Mouse (Mus musculus) kidney, postnatal 0 days (tissue): ENCODE results near the gene Slc6a20b. TPM values are rescaled to one million over a fixed set of nuclear protein-coding genes. Genes with fewer than 3 reads are reported as not detected.

Experiments used
- ATAC-seq: fragments of 200-750 bp; cut with Nextera tagmentation; replicated peaks from 2 replicates; pipeline ENCODE4 v1.8.0; 2017; ENCODE audit warnings: low read depth, moderate number of reproducible peaks, moderate TSS enrichment, moderate library complexity; ENCODE audit not compliant: low FRiP score
- DNase-seq: peaks from one replicate; pipeline ENCODE4 v3.0.0-alpha.2; 2016; ENCODE audit warnings: low spot score
- H3K27ac ChIP-seq: fragments of 300-500 bp; sonication (generic); 2 replicates; pipeline ENCODE4 v1.5.1; 2014; ENCODE audit warnings: mild to moderate bottlenecking
- H3K27me3 ChIP-seq: fragments of 300-500 bp; sonication (generic); 2 replicates; pipeline ENCODE4 v1.6.1; 2014; ENCODE audit warnings: low read length, mixed read lengths; ENCODE audit not compliant: insufficient read depth
- H3K36me3 ChIP-seq: fragments of 300-500 bp; sonication (generic); 2 replicates; pipeline ENCODE4 v1.6.1; 2014; ENCODE audit warnings: low read length, mixed read lengths; ENCODE audit not compliant: insufficient read depth
- H3K4me1 ChIP-seq: fragments of 300-500 bp; sonication (generic); replicated peaks from 2 replicates; pipeline ENCODE4 v1.6.1; 2014; ENCODE audit warnings: antibody characterized with exemption, low read length, mixed read lengths; ENCODE audit not compliant: insufficient read depth
- H3K4me2 ChIP-seq: fragments of 300-500 bp; sonication (generic); 2 replicates; pipeline ENCODE4 v1.6.1; 2014; ENCODE audit warnings: mild to moderate bottlenecking, low read length, moderate library complexity, mixed read lengths
- H3K4me3 ChIP-seq: fragments of 300-500 bp; sonication (generic); replicated peaks from 2 replicates; pipeline ENCODE4 v1.5.1; 2014; ENCODE audit warnings: low read depth, low read length
- H3K9ac ChIP-seq: fragments of 300-500 bp; sonication (generic); 2 replicates; pipeline ENCODE4 v1.6.1; 2014; ENCODE audit warnings: low read depth, low read length
- H3K9me3 ChIP-seq: fragments of 300-500 bp; sonication (generic); replicated peaks from 2 replicates; pipeline ENCODE4 v1.6.1; 2016; ENCODE audit warnings: low read length, inconsistent platforms, mixed read lengths
- CTCF ChIP-seq: IDR thresholded peaks from 2 replicates; pipeline ENCODE4 v1.5.1; 2016; ENCODE audit warnings: antibody characterized with exemption, low read depth, mild to moderate bottlenecking, moderate library complexity
- WGBS: fragments of 180-500 bp; shearing (Covaris S2); extraction: QIAGEN DNeasy Blood & Tissue Kit; methylation state at CpG from one replicate; pipeline ENCODE4 v1.1.7; 2014; 5-methylcytosine and 5-hydroxymethylcytosine counted together
- polyA plus RNA-seq: library from polyadenylated mRNA; unstranded; fragments of >200 nt; fragmentation: Nextera tagmentation; extraction: Ambion mirVana; gene quantifications from 2 replicates; pipeline ENCODE4 v1.2.1, GENCODE M21; 2015

Gene Slc6a20b
- polyA plus RNA-seq, 1 experiment from 2014 or later: 9.5 TPM

DNA sequence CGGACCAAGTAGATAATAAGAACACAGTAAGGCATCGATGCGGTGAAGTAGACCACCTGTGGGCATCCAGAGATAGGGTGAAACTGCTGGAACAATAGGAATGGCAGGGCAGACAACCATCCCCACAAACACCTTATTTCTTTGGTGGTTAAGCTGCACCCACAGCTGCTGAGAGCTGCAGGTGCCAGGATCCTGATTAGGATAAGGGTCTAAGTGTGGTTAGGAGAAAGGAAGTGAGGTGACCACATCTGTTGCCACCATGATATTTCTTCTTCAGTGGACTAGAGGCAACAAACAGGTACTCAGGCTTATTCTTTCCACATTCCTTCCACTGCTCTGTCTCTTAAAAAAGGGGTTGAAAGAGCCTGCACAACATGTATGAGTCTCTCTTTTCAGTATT, 25.1 kb upstream of the Slc6a20b start:
- 81% methylated on average over 3 of the region's 3 CpGs for WGBS
- Histone ChIP-seq H3K9me3 (no peaks in the 10 kb centered on the region), H3K27ac (no peak overlapping the region), H3K4me2 (no peak overlapping the region), H3K27me3 (no peaks in the 10 kb centered on the region), H3K4me1 (no peaks in the 10 kb centered on the region), H3K36me3 (no peaks in the 10 kb centered on the region), H3K9ac (no peak overlapping the region), H3K4me3 (no peak overlapping the region)
- DNase-seq (no peak), ATAC-seq (no peak)
- TF ChIP-seq CTCF: no peak

DNA sequence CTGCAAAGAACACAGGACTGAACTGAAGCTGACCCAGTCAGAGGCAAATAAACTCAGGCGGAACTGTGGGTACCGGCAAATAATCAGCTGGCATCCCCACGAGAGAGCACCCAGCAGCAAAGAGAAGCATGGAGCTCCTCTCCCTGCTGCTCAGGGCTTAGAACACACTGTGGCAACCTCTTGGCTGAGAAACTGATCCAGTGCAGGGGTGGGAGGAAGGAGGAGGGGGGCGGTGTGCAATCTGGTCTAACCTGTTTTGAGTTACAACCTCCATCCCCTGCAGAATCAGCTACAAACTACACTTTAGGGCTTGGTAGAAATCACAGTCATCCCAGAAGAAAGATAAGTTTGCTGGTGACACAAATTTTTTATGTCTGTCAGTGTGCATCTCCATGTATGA, 19.0 kb upstream of the Slc6a20b start:
- no peak for TF ChIP-seq CTCF
- WGBS: 30% methylated on average over 4 of the region's 4 CpGs
- Histone ChIP-seq H3K4me3 (no peak overlapping the region), H3K27ac (no peak overlapping the region), H3K27me3 (no peaks in the 10 kb centered on the region), H3K9me3 (no peaks in the 10 kb centered on the region), H3K36me3 (no peaks in the 10 kb centered on the region), H3K4me1 (no peaks in the 10 kb centered on the region), H3K9ac (no peak overlapping the region), H3K4me2 (no peak overlapping the region)
- no peak for ATAC-seq
- DNase-seq: no peak

DNA sequence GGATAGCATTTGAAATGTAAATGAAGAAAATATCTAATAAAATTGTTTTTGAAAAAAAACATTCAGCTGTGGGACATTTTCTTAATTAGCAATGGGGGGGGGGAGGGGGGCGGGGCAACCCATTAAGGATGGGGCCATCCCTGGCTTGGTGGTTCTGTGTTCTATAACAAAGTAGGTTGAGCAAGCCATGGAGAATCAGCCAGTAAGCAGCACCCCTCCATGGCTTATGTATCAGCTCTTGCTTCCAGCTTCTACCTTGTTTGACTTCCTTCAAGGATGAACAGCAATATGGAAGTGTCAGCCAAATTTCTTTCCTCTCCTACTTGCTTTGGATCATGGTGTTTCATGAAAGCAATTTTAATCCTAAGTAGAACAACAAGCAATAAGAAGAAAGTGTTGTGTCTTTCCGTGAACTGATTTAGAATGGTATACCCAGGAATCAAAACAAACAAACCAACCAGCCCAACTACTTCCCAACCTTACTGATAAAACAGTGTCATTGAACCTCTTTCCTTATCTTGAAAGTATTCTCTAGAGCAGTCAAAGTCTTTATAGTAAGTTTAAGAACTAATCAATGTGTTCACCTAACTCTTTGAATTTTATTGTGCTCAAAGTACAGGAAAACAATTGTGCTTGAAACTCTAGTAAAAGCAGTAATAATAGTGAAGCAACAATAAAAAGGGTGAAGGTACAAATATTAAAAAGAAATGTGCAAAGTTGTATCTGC, 17.6 kb upstream of the Slc6a20b start:
- Histone ChIP-seq H3K27me3 (no peaks in the 10 kb centered on the region), H3K36me3 (no peaks in the 10 kb centered on the region), H3K4me2 (no peak overlapping the region), H3K9ac (no peak overlapping the region), H3K9me3 (no peaks in the 10 kb centered on the region), H3K4me3 (no peak overlapping the region), H3K27ac (no peak overlapping the region), H3K4me1 (no peaks in the 10 kb centered on the region)
- TF ChIP-seq CTCF: no peak
- WGBS: 91% methylated on average over 2 of the region's 2 CpGs
- ATAC-seq: no peak
- DNase-seq: no peak

DNA sequence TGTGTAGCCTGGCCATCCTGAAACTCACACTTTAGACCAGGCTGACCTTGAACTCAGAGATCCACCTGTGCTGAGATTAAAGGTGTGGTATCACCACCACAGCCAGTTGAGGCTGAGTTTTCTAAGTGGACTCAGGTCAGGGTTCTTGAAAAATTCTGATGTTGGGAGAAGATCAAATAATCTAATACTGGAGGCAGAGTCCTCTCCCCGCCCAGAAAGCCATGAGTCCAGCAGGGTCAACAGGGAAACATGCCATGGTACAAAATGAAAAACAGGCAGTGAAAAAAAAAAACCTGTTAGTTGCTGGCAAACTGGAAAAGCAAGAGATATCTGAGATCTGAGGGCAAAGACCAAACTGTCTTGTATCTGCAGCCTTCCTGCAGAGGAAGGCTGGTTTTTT, 7.7 kb upstream of the Slc6a20b start:
- ATAC-seq (no peak), DNase-seq (no peak)
- H3K4me2 ChIP-seq: no peak overlapping the region
- no peak overlapping the region for H3K9ac ChIP-seq
- whole genome bisulfite sequencing: 70% methylated on average over 1 of the region's 1 CpGs
- no peaks in the 10 kb centered on the region for H3K4me1 ChIP-seq
- TF ChIP-seq CTCF: no peak
- no peak overlapping the region for H3K27ac ChIP-seq
- no peaks in the 10 kb centered on the region for H3K27me3 ChIP-seq
- no peaks in the 10 kb centered on the region for H3K36me3 ChIP-seq
- no peak overlapping the region for H3K4me3 ChIP-seq
- no peaks in the 10 kb centered on the region for H3K9me3 ChIP-seq

DNA sequence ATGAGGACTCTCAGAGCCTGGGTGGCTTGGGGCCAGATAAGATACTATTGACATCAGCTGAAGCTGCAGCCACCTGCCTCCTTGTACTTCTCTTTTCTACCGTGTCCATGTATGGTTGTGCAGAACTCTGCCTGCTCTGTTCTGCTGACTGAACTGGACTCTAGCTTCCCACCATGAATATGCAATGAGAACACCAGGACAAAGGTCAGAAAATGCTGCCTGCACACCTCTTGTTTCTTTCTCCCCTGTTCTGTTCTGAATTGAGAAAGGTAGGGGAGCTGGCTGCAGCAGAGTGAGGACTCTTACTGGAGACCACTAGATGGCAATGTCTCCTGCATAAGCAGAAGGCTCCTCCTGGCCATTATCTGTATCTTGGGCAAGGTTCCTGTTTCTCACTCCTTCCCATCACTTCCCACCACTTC, 6.3 kb upstream of the Slc6a20b start:
- no peaks in the 10 kb centered on the region for H3K27me3 ChIP-seq
- H3K4me3 ChIP-seq: no peak overlapping the region
- peak; percentile 87 for ATAC-seq

DNA sequence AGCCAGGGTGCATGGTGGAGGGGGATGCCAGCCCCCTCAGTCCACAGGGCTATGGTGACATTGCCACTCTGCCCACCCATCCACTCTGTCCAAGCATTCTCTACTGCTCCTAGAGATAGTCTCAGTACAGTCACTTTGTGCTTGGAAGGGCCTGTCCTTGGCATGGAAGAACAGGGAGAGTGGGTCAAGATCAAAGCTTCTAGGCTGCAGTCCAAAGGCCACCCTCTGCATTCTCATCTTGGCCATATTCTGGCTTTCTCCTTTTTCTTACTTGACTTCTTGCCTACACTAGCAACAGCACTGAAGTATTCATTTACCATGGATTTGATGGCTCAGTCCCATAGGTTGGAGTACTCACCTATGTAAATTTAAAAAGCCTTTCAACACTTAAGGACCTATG, 5.9 kb upstream of the Slc6a20b start:
- no peaks in the 10 kb centered on the region for H3K9me3 ChIP-seq
- H3K27me3 ChIP-seq: no peaks in the 10 kb centered on the region
- no peak for TF ChIP-seq CTCF
- H3K4me3 ChIP-seq: no peak overlapping the region
- peak; percentile 33 for ATAC-seq
- H3K27ac ChIP-seq: no peak overlapping the region
- H3K4me1 ChIP-seq: no peaks in the 10 kb centered on the region
- no peak overlapping the region for H3K4me2 ChIP-seq
- no peak overlapping the region for H3K9ac ChIP-seq
- DNase-seq: no peak
- H3K36me3 ChIP-seq: no peaks in the 10 kb centered on the region

More for the DNA sequence above, 6.3 kb upstream of the Slc6a20b start:
- TF ChIP-seq CTCF: peak; percentile 89
- no peaks in the 10 kb centered on the region for H3K4me1 ChIP-seq
- H3K4me2 ChIP-seq: no peak overlapping the region
- no peak overlapping the region for H3K27ac ChIP-seq
- no peak overlapping the region for H3K9ac ChIP-seq
- no peaks in the 10 kb centered on the region for H3K9me3 ChIP-seq
- 50% methylated on average over 1 of the region's 1 CpGs for whole genome bisulfite sequencing
- DNase-seq: peak; percentile 76
- H3K36me3 ChIP-seq: no peaks in the 10 kb centered on the region

DNA sequence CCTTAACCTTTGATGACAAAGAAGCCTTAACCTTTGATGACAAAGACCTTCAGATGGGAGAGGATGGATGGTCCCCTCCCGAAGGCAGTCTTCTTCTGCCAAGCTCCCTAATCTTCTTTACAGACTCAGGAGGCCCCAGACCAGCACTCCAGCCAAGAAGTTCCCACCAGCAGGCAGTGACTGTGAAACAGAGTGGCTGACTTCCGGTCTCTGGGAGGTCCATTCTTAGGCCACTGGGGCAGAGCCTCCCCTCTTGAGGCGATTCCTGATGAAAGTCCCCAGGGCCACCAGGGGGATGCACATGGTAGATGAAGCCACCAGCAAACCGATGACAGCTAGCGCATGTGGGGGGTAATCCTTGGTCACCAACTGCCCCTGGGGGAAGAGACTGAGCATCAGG, 4.4 kb upstream of the Slc6a20b start:
- TF ChIP-seq CTCF: no peak
- whole genome bisulfite sequencing: 67% methylated on average over 5 of the region's 5 CpGs
- Histone ChIP-seq H3K4me1 (no peaks in the 10 kb centered on the region), H3K36me3 (no peaks in the 10 kb centered on the region), H3K27ac (no peak overlapping the region), H3K4me2 (no peak overlapping the region), H3K9me3 (no peaks in the 10 kb centered on the region), H3K4me3 (no peak overlapping the region), H3K27me3 (no peaks in the 10 kb centered on the region), H3K9ac (no peak overlapping the region)
- ATAC-seq (no peak), DNase-seq (no peak)
